Mouse (Mus musculus): Measurements from ENCODE around the gene Mllt10.

DNA sequence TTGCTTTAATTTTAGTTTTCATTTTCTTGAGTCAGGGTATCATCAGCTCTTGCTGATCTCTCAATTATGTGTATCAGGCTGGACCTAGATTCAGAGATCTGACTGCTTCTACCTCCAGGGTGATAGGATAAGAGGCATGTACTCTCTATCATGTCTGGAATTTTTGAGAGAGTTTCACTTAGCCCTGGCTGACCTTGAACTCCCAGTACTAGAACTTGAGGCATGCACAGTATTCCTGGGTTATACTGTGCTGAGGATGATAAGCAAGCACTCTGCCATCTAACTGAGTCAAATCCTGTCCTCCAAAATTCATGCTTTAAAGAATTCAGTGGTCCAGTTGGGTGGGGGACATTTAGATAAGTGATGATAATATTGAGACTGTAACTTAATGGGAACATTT, 11.4 kb downstream of the Mllt10 start:
- no peak for TF ChIP-seq CTCF (IDR thresholded peaks at IDR 0.05; ENCODE audit: low read depth, low read length)
- TF ChIP-seq POLR2A (IDR thresholded peaks at IDR 0.05; ENCODE audit: borderline replicate concordance, low read depth, low read length) = no peak

All from bone marrow macrophage, adult 2 months (primary cell).